Mouse (Mus musculus) small intestine, adult 2 months (tissue): ENCODE results near the gene Olfr789. TPM values are rescaled to one million over a fixed set of nuclear protein-coding genes. Genes with fewer than 3 reads are reported as not detected.

Experiments
- H3K27ac ChIP-seq: fragments of 200-500 bp; 2 replicates; pipeline ENCODE4 v1.5.1; 2012; ENCODE audit warnings: low read depth, low read length, control low read depth, inconsistent platforms; ENCODE audit not compliant: insufficient read depth
- H3K27me3 ChIP-seq: fragments of 200-500 bp; 2 replicates; pipeline ENCODE4 v1.6.1; 2012; ENCODE audit warnings: mild to moderate bottlenecking, moderate library complexity, low read length, inconsistent platforms; ENCODE audit not compliant: control insufficient read depth, insufficient read depth
- H3K36me3 ChIP-seq: fragments of 200-500 bp; 2 replicates; pipeline ENCODE4 v1.6.1; 2012; ENCODE audit warnings: mild to moderate bottlenecking, low read length, control low read depth, inconsistent platforms; ENCODE audit not compliant: control insufficient read depth, insufficient read depth
- H3K4me1 ChIP-seq: fragments of 200-500 bp; 2 replicates; pipeline ENCODE4 v1.6.1; 2012; ENCODE audit warnings: low read length, inconsistent platforms, mixed read lengths; ENCODE audit not compliant: control insufficient read depth, insufficient read depth, insufficient read length
- H3K4me3 ChIP-seq: fragments of 200-500 bp; 2 replicates; pipeline ENCODE4 v1.5.1; 2012; ENCODE audit warnings: low read depth, mild to moderate bottlenecking, control low read depth, inconsistent platforms, low read length, moderate library complexity
- CTCF ChIP-seq: fragments of 200-500 bp; IDR thresholded peaks from 2 replicates; pipeline ENCODE4 v1.5.1; 2012; ENCODE audit warnings: low read depth, mild to moderate bottlenecking, control low read depth, inconsistent platforms, low read length, moderate library complexity, mixed read lengths; ENCODE audit not compliant: insufficient replicate concordance, insufficient read length; ENCODE audit errors: extremely low read depth
- POLR2A ChIP-seq: fragments of 200-500 bp; IDR thresholded peaks from 2 replicates; pipeline ENCODE4 v1.6.1; 2012; ENCODE audit warnings: low read depth, mild to moderate bottlenecking, control low read depth, inconsistent platforms, low read length, moderate library complexity
- WGBS: fragments of 180-500 bp; shearing (Covaris S2); methylation state at CpG from one replicate; pipeline ENCODE4 v1.1.7; 2018; 5-methylcytosine and 5-hydroxymethylcytosine counted together
- polyA plus RNA-seq: library from polyadenylated mRNA; depleted of rRNA; stranded (reverse); fragments of >200 nt; gene quantifications from 2 replicates; pipeline ENCODE4 v1.2.3, GENCODE M21; 2012; rRNA removed

Olfr789 gene
- polyA plus RNA-seq, 1 experiment, result not detected

DNA sequence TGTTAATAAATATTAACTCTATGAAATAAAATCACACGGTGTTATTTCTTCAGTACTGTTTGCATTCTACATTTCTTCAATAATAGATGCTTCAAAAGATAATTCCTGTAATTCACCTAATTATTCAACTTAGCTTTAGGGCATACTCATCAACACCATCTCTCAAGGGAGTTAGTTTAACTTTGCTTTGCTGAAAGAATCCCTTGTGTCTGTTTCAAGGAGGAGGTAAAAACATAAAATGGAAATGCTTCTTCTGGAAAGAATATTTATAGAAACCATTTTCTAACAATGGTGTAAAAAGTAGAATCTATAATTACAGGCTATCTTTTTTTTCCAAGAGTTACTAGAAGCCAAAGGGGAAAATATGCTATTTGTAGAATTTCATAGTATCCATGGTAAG lies 54.3 kb downstream of the Olfr789 start, which contains the start of gene Olfr792:
TSS of gene Olfr792 (plus strand) at position 301 of the 400 bp plus-strand sequence.
- no peaks in the 10 kb centered on the region for H3K4me1 ChIP-seq
- H3K27ac ChIP-seq, result no peak within 1 kb of the TSS
- TF ChIP-seq CTCF (no peak), POLR2A (no peak)
- H3K36me3 ChIP-seq, result no peaks in the 10 kb centered on the region
- no peak within 1 kb of the TSS for H3K4me3 ChIP-seq
- 84% methylated on average over 1 of the region's 1 CpGs for WGBS
- no peaks in the 10 kb centered on the region for H3K27me3 ChIP-seq

Other genes with a start within 250 kb of the Olfr789 start
- gene Olfr774, start 248.5 kb upstream of the Olfr789 start, polyA plus RNA-seq, result not detected in 2 replicates
- gene Olfr775, start 236.3 kb upstream of the Olfr789 start, polyA plus RNA-seq, result not detected in 2 replicates
- not detected in 2 replicates for gene Olfr776, start 225.6 kb upstream of the Olfr789 start, polyA plus RNA-seq
- not detected in 2 replicates for gene Olfr777, start 213.3 kb upstream of the Olfr789 start, polyA plus RNA-seq
- gene Olfr780, start 166.6 kb upstream of the Olfr789 start, polyA plus RNA-seq, result not detected in 2 replicates
- not detected in 2 replicates for gene Olfr781, start 155.9 kb upstream of the Olfr789 start, polyA plus RNA-seq
- gene Olfr782, start 135.9 kb upstream of the Olfr789 start, polyA plus RNA-seq, result not detected in 2 replicates
- gene Olfr784, start 100.7 kb upstream of the Olfr789 start, polyA plus RNA-seq, result not detected in 2 replicates
- gene Olfr785, start 79.3 kb upstream of the Olfr789 start, polyA plus RNA-seq, result not detected in 2 replicates
- gene Olfr786, start 57.4 kb upstream of the Olfr789 start, polyA plus RNA-seq, result not detected in 2 replicates
- not detected in 2 replicates for gene Olfr787, start 22.9 kb upstream of the Olfr789 start, polyA plus RNA-seq
- gene Olfr788, start 13.8 kb upstream of the Olfr789 start, polyA plus RNA-seq, result not detected in 2 replicates
- gene Olfr790, start 13.7 kb downstream of the Olfr789 start, polyA plus RNA-seq, result not detected in 2 replicates
- gene Olfr791, start 37.0 kb downstream of the Olfr789 start, polyA plus RNA-seq, result not detected in 2 replicates
- gene Olfr792, start 54.4 kb downstream of the Olfr789 start, polyA plus RNA-seq, result not detected in 2 replicates
- gene Olfr794, start 82.9 kb downstream of the Olfr789 start, polyA plus RNA-seq, result not detected in 2 replicates
- not detected in 2 replicates for gene Olfr796, start 127.8 kb downstream of the Olfr789 start, polyA plus RNA-seq
- gene Olfr798, start 143.2 kb downstream of the Olfr789 start, polyA plus RNA-seq, result not detected in 2 replicates
- gene Olfr799, start 152.7 kb downstream of the Olfr789 start, polyA plus RNA-seq, result not detected in 2 replicates
- not detected in 2 replicates for gene Olfr800, start 172.9 kb downstream of the Olfr789 start, polyA plus RNA-seq
- gene Olfr801, start 189.1 kb downstream of the Olfr789 start, polyA plus RNA-seq, result not detected in 2 replicates
- gene Olfr802, start 203.4 kb downstream of the Olfr789 start, polyA plus RNA-seq, result not detected in 2 replicates
- not detected in 2 replicates for gene Olfr803, start 209.5 kb downstream of the Olfr789 start, polyA plus RNA-seq
- gene Olfr804, start 218.5 kb downstream of the Olfr789 start, polyA plus RNA-seq, result not detected in 2 replicates
- not detected in 2 replicates for gene Olfr805, start 244.6 kb downstream of the Olfr789 start, polyA plus RNA-seq